Mouse (Mus musculus) midbrain, embryonic 14.5 days (tissue): ENCODE data around the gene Nt5c. TPM values are rescaled to one million over a fixed set of nuclear protein-coding genes. Genes with fewer than 3 reads are reported as not detected.

Source experiments
- ATAC-seq: fragments of 200-750 bp; cut with Nextera tagmentation; 2 replicates; pipeline ENCODE4 v1.8.0; 2017; ENCODE audit warnings: moderate number of reproducible peaks, moderate library complexity; ENCODE audit not compliant: low FRiP score, low TSS enrichment
- DNase-seq: peaks from one replicate; pipeline ENCODE4 v3.0.0-alpha.2; 2015
- H3K27ac ChIP-seq: fragments of 300-500 bp; sonication (generic); replicated peaks from 2 replicates; pipeline ENCODE4 v1.5.1; 2014; ENCODE audit warnings: mild to moderate bottlenecking, low read depth, low read length, moderate library complexity
- H3K27me3 ChIP-seq: fragments of 300-500 bp; sonication (generic); 2 replicates; pipeline ENCODE4 v1.6.1; 2014; ENCODE audit warnings: low read length, control low read depth, mixed read lengths; ENCODE audit not compliant: control insufficient read depth, insufficient read depth
- H3K36me3 ChIP-seq: fragments of 300-500 bp; sonication (generic); 2 replicates; pipeline ENCODE4 v1.6.1; 2014; ENCODE audit warnings: low read length, control low read depth; ENCODE audit not compliant: control insufficient read depth, insufficient read depth
- H3K4me1 ChIP-seq: fragments of 300-500 bp; sonication (generic); 2 replicates; pipeline ENCODE4 v1.6.1; 2014; ENCODE audit warnings: mild to moderate bottlenecking, antibody characterized with exemption, low read length, control low read depth; ENCODE audit not compliant: control insufficient read depth, insufficient read depth
- H3K4me2 ChIP-seq: fragments of 300-500 bp; sonication (generic); 2 replicates; pipeline ENCODE4 v1.6.1; 2014; ENCODE audit warnings: mild to moderate bottlenecking, low read length, moderate library complexity
- H3K4me3 ChIP-seq: fragments of 300-500 bp; sonication (generic); replicated peaks from 2 replicates; pipeline ENCODE4 v1.5.1; 2014; ENCODE audit warnings: low read depth, low read length
- H3K9ac ChIP-seq: fragments of 300-500 bp; sonication (generic); replicated peaks from 2 replicates; pipeline ENCODE4 v1.6.1; 2014; ENCODE audit warnings: mild to moderate bottlenecking, low read length, moderate library complexity
- H3K9me3 ChIP-seq: fragments of 300-500 bp; sonication (generic); 2 replicates; pipeline ENCODE4 v1.6.1; 2016; ENCODE audit warnings: low read length, control low read depth, mixed read lengths; ENCODE audit not compliant: control insufficient read depth
- WGBS: fragments of 180-500 bp; shearing (Covaris S2); extraction: QIAGEN DNeasy Blood & Tissue Kit; methylation state at CpG from one replicate; pipeline ENCODE4 v1.1.7; 2014; 5-methylcytosine and 5-hydroxymethylcytosine counted together
- polyA plus RNA-seq: library from polyadenylated mRNA; unstranded; fragments of >200 nt; fragmentation: Nextera tagmentation; extraction: Ambion mirVana; gene quantifications from 2 replicates; pipeline ENCODE4 v1.2.1, GENCODE M21; 2014

The Nt5c gene
- polyA plus RNA-seq, 1 experiment from 2014 or later, result 93.9 TPM

GRCm38 (mm10) chr11:115513271-115514237, 21.9 kb upstream of the Nt5c start:
- peak; percentile 68 for ATAC-seq
- 0 out of 2 replicates have a peak, but pooled peaks cover 3% of the 10 kb centered on the region for H3K36me3 ChIP-seq
- H3K9ac ChIP-seq, result peak overlapping the region; percentile 93
- WGBS, result under 1% methylated on average over 57 of the region's 57 CpGs
- H3K4me2 ChIP-seq, result peak overlapping the region; percentile 79
- H3K9me3 ChIP-seq, result no peaks in the 10 kb centered on the region
- peaks cover 25% of the 10 kb centered on the region for H3K4me1 ChIP-seq
- peak; percentile 76 for DNase-seq
- peak overlapping the region; percentile 72 for H3K4me3 ChIP-seq
- no peaks in the 10 kb centered on the region for H3K27me3 ChIP-seq
- H3K27ac ChIP-seq, result peak overlapping the region; percentile 78

DNA sequence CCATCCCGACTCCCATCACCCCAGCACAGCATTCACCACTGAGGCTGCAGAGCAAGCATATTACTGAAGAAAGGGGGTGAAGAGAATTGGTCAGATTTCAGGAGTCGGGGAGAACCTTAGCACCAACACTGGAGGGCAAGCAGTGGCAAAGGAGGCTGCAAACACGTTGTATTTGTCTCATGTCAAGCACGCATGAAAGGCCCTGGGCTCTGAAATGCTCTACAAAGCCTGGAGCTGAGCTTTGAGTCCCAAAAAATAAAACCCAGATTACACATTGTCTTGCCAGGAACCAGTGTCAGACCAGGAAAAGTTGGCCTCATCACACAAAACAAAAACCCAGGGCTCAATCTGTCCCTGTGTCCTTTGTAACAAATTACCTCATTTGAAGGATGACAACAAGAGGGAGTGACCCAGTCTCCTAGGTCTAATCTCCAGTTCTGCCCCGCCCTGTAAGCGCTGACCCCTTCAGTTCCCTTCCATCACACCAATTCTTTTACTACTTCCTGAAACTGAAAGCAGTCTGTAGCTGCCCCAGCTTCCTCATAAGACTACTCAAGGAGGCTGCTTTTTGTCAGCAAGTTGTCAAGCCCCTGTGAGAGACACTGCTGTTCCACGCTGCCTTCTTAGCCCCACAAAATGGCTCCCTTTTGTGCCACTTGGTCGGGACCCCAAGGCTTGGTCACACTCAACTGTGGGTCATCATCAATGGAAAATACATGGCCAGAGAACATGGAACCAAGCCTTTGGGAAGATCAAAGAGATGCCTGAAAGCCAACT, 20.9 kb upstream of the Nt5c start:
- Histone ChIP-seq H3K4me3 (peak overlapping the region; percentile 72), H3K4me1 (peaks cover 34% of the 10 kb centered on the region), H3K27ac (peak overlapping the region; percentile 78), H3K9ac (peak overlapping the region; percentile 93), H3K36me3 (0 out of 2 replicates have a peak, but pooled peaks cover 3% of the 10 kb centered on the region), H3K4me2 (peak overlapping the region; percentile 79), H3K9me3 (no peaks in the 10 kb centered on the region), H3K27me3 (no peaks in the 10 kb centered on the region)
- DNase-seq (peak; percentile 51), ATAC-seq (no peak)
- 6% methylated on average over 8 of the region's 8 CpGs for WGBS

GRCm38 (mm10) chr11:115512004-115512403, 20.3 kb upstream of the Nt5c start:
- peaks cover 40% of the 10 kb centered on the region for H3K4me1 ChIP-seq
- H3K9ac ChIP-seq, result peak overlapping the region; percentile 93
- H3K9me3 ChIP-seq, result no peaks in the 10 kb centered on the region
- WGBS, result 10% methylated on average over 3 of the region's 3 CpGs
- DNase-seq (peak; percentile 78), ATAC-seq (no peak)
- H3K27me3 ChIP-seq, result no peaks in the 10 kb centered on the region
- peak overlapping the region; percentile 79 for H3K4me2 ChIP-seq
- H3K4me3 ChIP-seq, result peak overlapping the region; percentile 72
- H3K36me3 ChIP-seq, result 0 out of 2 replicates have a peak, but pooled peaks cover 3% of the 10 kb centered on the region
- peak overlapping the region; percentile 78 for H3K27ac ChIP-seq

- DNase-seq, result no peak
- H3K4me1 ChIP-seq, result peaks cover 46% of the 10 kb centered on the region
Observed at GRCm38 (mm10) chr11:115511121-115511520, 19.5 kb upstream of the Nt5c start.

GRCm38 (mm10) chr11:115510507-115510888, 18.8 kb upstream of the Nt5c start:
- 0 out of 2 replicates have a peak, but pooled peaks cover 7% of the 10 kb centered on the region for H3K36me3 ChIP-seq
- no peaks in the 10 kb centered on the region for H3K9me3 ChIP-seq
- H3K4me2 ChIP-seq, result peak overlapping the region; percentile 79
- H3K9ac ChIP-seq, result peak overlapping the region; percentile 37
- H3K4me3 ChIP-seq, result peak overlapping the region; percentile 72
- no peak for DNase-seq
- no peak overlapping the region for H3K27ac ChIP-seq
- WGBS, result 46% methylated on average over 5 of the region's 5 CpGs
- no peak for ATAC-seq
- H3K4me1 ChIP-seq, result peaks cover 47% of the 10 kb centered on the region
- no peaks in the 10 kb centered on the region for H3K27me3 ChIP-seq

More at GRCm38 (mm10) chr11:115511121-115511520, 19.5 kb upstream of the Nt5c start:
- peak overlapping the region; percentile 72 for H3K4me3 ChIP-seq
- 52% methylated on average over 2 of the region's 2 CpGs for WGBS
- H3K9me3 ChIP-seq, result no peaks in the 10 kb centered on the region
- H3K27me3 ChIP-seq, result no peaks in the 10 kb centered on the region
- peak overlapping the region; percentile 93 for H3K9ac ChIP-seq
- peak overlapping the region; percentile 79 for H3K4me2 ChIP-seq
- 0 out of 2 replicates have a peak, but pooled peaks cover 7% of the 10 kb centered on the region for H3K36me3 ChIP-seq
- no peak for ATAC-seq
- H3K27ac ChIP-seq, result no peak overlapping the region

DNA sequence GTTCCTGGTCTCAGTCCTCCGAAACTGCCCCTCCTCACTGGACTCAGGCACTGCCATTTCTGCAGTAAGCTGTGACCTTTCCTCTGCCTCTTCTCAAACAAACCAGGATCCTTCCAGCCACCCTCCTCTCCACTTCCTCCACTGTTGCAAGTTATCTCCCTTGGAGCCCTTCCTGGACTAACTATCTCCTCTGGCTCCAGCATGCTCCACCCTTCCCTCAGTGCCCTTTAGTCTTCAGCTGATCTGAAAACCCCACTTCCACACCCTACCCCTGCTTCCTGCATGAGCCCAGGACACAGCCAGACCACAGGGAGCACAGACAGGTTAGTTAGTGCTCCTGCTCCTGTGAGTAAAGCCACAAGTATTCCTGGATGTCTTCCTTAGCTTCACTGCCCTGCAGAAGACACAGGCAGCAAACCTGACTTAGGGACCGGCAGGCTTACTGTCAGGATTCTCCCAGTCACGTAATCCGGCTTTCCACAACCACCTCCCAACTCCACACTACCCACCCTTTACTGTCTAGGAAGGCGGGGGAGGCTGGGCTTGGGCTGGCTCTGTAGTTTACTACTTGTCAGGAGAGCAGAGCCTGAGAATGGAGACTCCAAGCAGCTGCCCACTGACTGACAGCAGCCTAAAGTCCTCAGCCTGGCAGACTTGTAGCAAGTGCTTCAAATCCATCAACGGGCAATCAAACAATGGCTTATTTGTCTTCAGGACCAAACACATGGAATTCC, 18.3 kb upstream of the Nt5c start:
- peak overlapping the region; percentile 37; the same call in 1 of the 2 replicates for H3K9ac ChIP-seq
- 0 out of 2 replicates have a peak overlapping the region, but pooled peaks have one; percentile 32 for H3K27ac ChIP-seq
- 0 out of 2 replicates have a peak, but pooled peaks cover 10% of the 10 kb centered on the region for H3K36me3 ChIP-seq
- H3K4me2 ChIP-seq, result peak overlapping the region; percentile 79
- peaks cover 47% of the 10 kb centered on the region for H3K4me1 ChIP-seq
- DNase-seq (peak; percentile 44), ATAC-seq (no peak)
- no peaks in the 10 kb centered on the region for H3K9me3 ChIP-seq
- H3K4me3 ChIP-seq, result peak overlapping the region; percentile 72
- H3K27me3 ChIP-seq, result no peaks in the 10 kb centered on the region
- whole genome bisulfite sequencing, result 33% methylated on average over 6 of the region's 6 CpGs

DNA sequence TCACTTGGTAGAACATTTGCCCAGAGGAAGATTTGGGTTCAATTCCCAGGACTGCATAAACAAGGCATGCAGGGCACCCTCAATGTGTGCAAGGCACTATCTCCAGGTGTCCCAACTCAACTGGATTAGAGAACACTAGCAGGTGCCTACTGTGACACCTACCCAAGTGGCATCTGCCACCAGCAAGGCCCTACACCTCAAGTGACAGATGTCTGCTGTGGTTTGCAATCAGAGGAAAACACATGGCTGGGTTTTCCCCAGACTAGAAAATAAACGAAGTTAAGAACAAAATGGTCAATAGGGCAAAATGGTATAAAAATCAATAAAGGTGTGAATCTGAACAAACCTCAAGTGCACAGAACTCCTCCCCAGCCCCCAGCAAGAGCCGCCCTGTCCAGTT, 16.4 kb upstream of the Nt5c start:
- WGBS, result 89% methylated on average over 2 of the region's 2 CpGs
- Histone ChIP-seq H3K4me3 (no peak overlapping the region), H3K9ac (no peak overlapping the region), H3K4me1 (peaks cover 47% of the 10 kb centered on the region), H3K9me3 (no peaks in the 10 kb centered on the region), H3K27me3 (no peaks in the 10 kb centered on the region), H3K4me2 (no peak overlapping the region), H3K27ac (no peak overlapping the region), H3K36me3 (peaks cover 22% of the 10 kb centered on the region)
- ATAC-seq (no peak), DNase-seq (no peak)

GRCm38 (mm10) chr11:115506586-115506985, 14.9 kb upstream of the Nt5c start:
- Histone ChIP-seq H3K27me3 (no peaks in the 10 kb centered on the region), H3K27ac (no peak overlapping the region), H3K36me3 (peaks cover 36% of the 10 kb centered on the region), H3K4me2 (no peak overlapping the region), H3K4me3 (no peak overlapping the region), H3K9me3 (no peaks in the 10 kb centered on the region), H3K4me1 (peaks cover 47% of the 10 kb centered on the region), H3K9ac (no peak overlapping the region)
- ATAC-seq (no peak), DNase-seq (no peak)
- 68% methylated on average over 3 of the region's 3 CpGs for WGBS
